ENCODE assay signal across 13 mouse cellular contexts in genomic region chr4:141200906-141201305, GRCm38 (mm10). TPM values are rescaled to one million over a fixed set of nuclear protein-coding genes. Genes with fewer than 3 reads are reported as not detected.
DNase-seq lines count a peak whose midpoint lies in the region; ATAC-seq lines count a peak whose summit lies in the region.
"Had no signal": no experiment of that assay in that cellular context is flagged by ENCODE, and none has a peak within 500 bp of the region (broad histone marks: within the 10 kb centered on the region; RNA-seq: fewer than 3 reads in every experiment).

No protein-coding gene starts in this region.

- peak; percentile 46 to 54 for DNase-seq in heart, adult 18-20 months
- DNase-seq in heart, postnatal 25 days (ENCODE audit: low spot score): no peak
- no peak for DNase-seq in liver
- DNase-seq in lung, postnatal 25 days (ENCODE audit: low spot score): peak; percentile 3
- no peak for DNase-seq in spleen, postnatal 10 days (ENCODE audit: low spot score in 2 of 2)
- DNase-seq: B cell, adult 2 months; cerebellum, adult 18-20 months; right cerebral cortex, postnatal 25 days; thymus, postnatal 25 days had no signal

- no peak for ATAC-seq in liver, embryonic 12.5 days
- ATAC-seq in heart, embryonic 16.5 days (replicated peaks; ENCODE audit: extremely low read depth, insufficient read depth, low FRiP score): no peak
- ATAC-seq in midbrain, embryonic 15.5 days (replicated peaks): no peak

- WGBS in liver, embryonic 12.5 days (ENCODE audit: insufficient replicate concordance): 52% methylated on average over 11 of the region's 11 CpGs
- WGBS in heart, embryonic 16.5 days: 63% methylated on average over 11 of the region's 11 CpGs
- WGBS in midbrain, embryonic 15.5 days: 84% methylated on average over 11 of the region's 11 CpGs

- H3K27ac ChIP-seq in liver, embryonic 12.5 days: peak overlapping the region; percentile 7; the same call in 1 of the 2 replicates
- H3K27ac ChIP-seq in heart, embryonic 16.5 days (ENCODE audit: low read length): peak overlapping the region; percentile 51
- H3K27ac ChIP-seq in midbrain, embryonic 15.5 days: no peak overlapping the region
- H3K27ac ChIP-seq: liver, embryonic 14.5 days had no signal

- H3K27me3 ChIP-seq in liver, embryonic 12.5 days (replicated peaks): no peaks in the 10 kb centered on the region
- no peaks in the 10 kb centered on the region for H3K27me3 ChIP-seq in heart, embryonic 16.5 days (ENCODE audit: control insufficient read depth, insufficient read depth, low read length)
- no peaks in the 10 kb centered on the region for H3K27me3 ChIP-seq in midbrain, embryonic 15.5 days (replicated peaks)

- H3K9me3 ChIP-seq in liver, embryonic 12.5 days (replicated peaks): no peaks in the 10 kb centered on the region
- no peaks in the 10 kb centered on the region for H3K9me3 ChIP-seq in heart, embryonic 16.5 days (replicated peaks; ENCODE audit: control insufficient read depth, low read length)
- no peaks in the 10 kb centered on the region for H3K9me3 ChIP-seq in midbrain, embryonic 15.5 days

- H3K4me1 ChIP-seq in liver, embryonic 12.5 days: peaks cover 12% of the 10 kb centered on the region
- H3K4me1 ChIP-seq in heart, embryonic 16.5 days (ENCODE audit: control insufficient read depth, insufficient read depth, low read length): 0 out of 2 replicates have a peak, but pooled peaks cover 2% of the 10 kb centered on the region
- H3K4me1 ChIP-seq in midbrain, embryonic 15.5 days: no peaks in the 10 kb centered on the region

- no peak overlapping the region for H3K4me2 ChIP-seq in liver, embryonic 12.5 days
- no peak overlapping the region for H3K4me2 ChIP-seq in heart, embryonic 16.5 days (ENCODE audit: low read depth, low read length)
- no peak overlapping the region for H3K4me2 ChIP-seq in midbrain, embryonic 15.5 days

- intact Hi-C loops in heart, postnatal 25 days (cut with DNase I): loop anchor here (5.0 kb wide), 3 partner anchors 59 to 161 kb away; no protein-coding TSS in a partner anchor

- H3K9ac ChIP-seq in liver, embryonic 12.5 days: no peak overlapping the region
- no peak overlapping the region for H3K9ac ChIP-seq in heart, embryonic 16.5 days (ENCODE audit: low read length)
- no peak overlapping the region for H3K9ac ChIP-seq in midbrain, embryonic 15.5 days
- H3K9ac ChIP-seq: liver, embryonic 14.5 days had no signal

- H3K36me3 ChIP-seq in liver, embryonic 12.5 days: peaks cover 91% of the 10 kb centered on the region
- H3K36me3 ChIP-seq in heart, embryonic 16.5 days (ENCODE audit: control insufficient read depth, insufficient read depth): peaks cover 42% of the 10 kb centered on the region
- H3K36me3 ChIP-seq in midbrain, embryonic 15.5 days (replicated peaks): peaks cover 46% of the 10 kb centered on the region

- H3K4me3 ChIP-seq in liver, embryonic 12.5 days: no peak overlapping the region
- H3K4me3 ChIP-seq in heart, embryonic 16.5 days (ENCODE audit: low read length): no peak overlapping the region
- no peak overlapping the region for H3K4me3 ChIP-seq in midbrain, embryonic 15.5 days

RNA-seq across cellular contexts. Expression of gene Rsg1, which starts 12.8 kb away (rescaled TPM):
- 1 to 10 TPM in 1 of 2 experiments, under 1 TPM in 1; 0.52 to 1.2 TPM for total RNA-seq in heart, adult 18-20 months (2021)
- total RNA-seq in heart, postnatal 25 days (2021): under 1 TPM; 0.45 to 0.60 TPM
- 3.3 and 3.5 TPM in 2 replicates for polyA plus RNA-seq in liver, embryonic 12.5 days (2016; fragmentation: Nextera tagmentation; extraction: Ambion mirVana)
- polyA plus RNA-seq in heart, embryonic 16.5 days (2015; fragmentation: Nextera tagmentation; extraction: Ambion mirVana): 2.4 and 3.6 TPM in 2 replicates
- 8.7 and 9.9 TPM in 2 replicates for polyA plus RNA-seq in midbrain, embryonic 15.5 days (2015; fragmentation: Nextera tagmentation; extraction: Ambion mirVana)

RNA-seq across cellular contexts. Expression of gene Arhgef19, which starts 38.4 kb away (rescaled TPM):
- 10 to 100 TPM; 28.3 to 31.3 TPM for total RNA-seq in heart, adult 18-20 months (2021)
- total RNA-seq in heart, postnatal 25 days (2021): 10 to 100 TPM; 28.5 to 36.4 TPM
- polyA plus RNA-seq in liver, embryonic 12.5 days (2016; fragmentation: Nextera tagmentation; extraction: Ambion mirVana): 1.9 and 2.4 TPM in 2 replicates
- 2.3 and 4.0 TPM in 2 replicates for polyA plus RNA-seq in heart, embryonic 16.5 days (2015; fragmentation: Nextera tagmentation; extraction: Ambion mirVana)
- polyA plus RNA-seq in midbrain, embryonic 15.5 days (2015; fragmentation: Nextera tagmentation; extraction: Ambion mirVana): 1.0 and 1.7 TPM in 2 replicates

RNA-seq across cellular contexts. Expression of gene Fbxo42, which starts 53.2 kb away (rescaled TPM):
- total RNA-seq in heart, adult 18-20 months (2021): 10 to 100 TPM; 10.4 to 10.8 TPM
- total RNA-seq in heart, postnatal 25 days (2021): 10 to 100 TPM in 1 of 2 experiments, 1 to 10 TPM in 1; 10.0 to 10.1 TPM
- 21.6 and 26.0 TPM in 2 replicates for polyA plus RNA-seq in liver, embryonic 12.5 days (2016; fragmentation: Nextera tagmentation; extraction: Ambion mirVana)
- 12.8 and 14.5 TPM in 2 replicates for polyA plus RNA-seq in heart, embryonic 16.5 days (2015; fragmentation: Nextera tagmentation; extraction: Ambion mirVana)
- polyA plus RNA-seq in midbrain, embryonic 15.5 days (2015; fragmentation: Nextera tagmentation; extraction: Ambion mirVana): 28.5 and 30.0 TPM in 2 replicates

Comparison
In these comparisons a context has a peak if more than half of its experiments do, and no peak if none do; other contexts are left out.
1. DNase-seq: peak in heart, adult 18-20 months (2 of 2) and lung, postnatal 25 days (single experiment); none in heart, postnatal 25 days (single experiment), liver (single experiment) and spleen, postnatal 10 days (0 of 2).